Mouse (Mus musculus) heart, postnatal 0 days (tissue): ENCODE measurements around the gene Swsap1.

Experiments used
- CTCF ChIP-seq: IDR thresholded peaks from 2 replicates; pipeline ENCODE4 v1.5.1; 2016; ENCODE audit warnings: antibody characterized with exemption, control low read depth, low read depth
- EP300 ChIP-seq: IDR thresholded peaks from 2 replicates; pipeline ENCODE4 v1.6.1; 2016; ENCODE audit warnings: antibody characterized with exemption, low read depth

DNA sequence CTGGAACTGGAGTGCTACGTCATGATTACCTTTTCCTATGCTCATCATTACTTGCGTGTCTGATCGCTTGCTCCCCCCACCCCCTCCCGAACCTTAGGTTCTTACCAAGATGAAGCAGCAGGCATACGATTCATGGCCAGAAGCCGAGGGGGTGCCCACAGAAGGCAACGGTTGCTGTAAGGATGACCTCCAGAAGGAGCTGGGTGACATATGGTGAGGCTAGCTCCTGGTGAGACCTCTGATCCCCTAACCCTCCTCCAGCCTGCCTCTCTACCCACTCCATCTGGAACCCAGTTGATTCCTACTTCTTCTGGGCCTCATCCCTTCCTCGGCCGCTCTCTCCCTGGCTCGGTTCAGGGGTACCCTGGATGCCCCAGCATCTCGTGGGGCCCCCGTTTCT, 21.5 kb upstream of the Swsap1 start:
- TF ChIP-seq CTCF (no peak), EP300 (no peak)
